Mouse (Mus musculus) liver, embryonic 18 days (tissue): Measurements from ENCODE around the gene Klk14. TPM values are rescaled to one million over a fixed set of nuclear protein-coding genes. Genes with fewer than 3 reads are reported as not detected.

Experiments used
- polyA plus RNA-seq: library from polyadenylated mRNA; depleted of rRNA; stranded (reverse); fragments of >200 nt; gene quantifications from 2 replicates; pipeline ENCODE4 v1.2.3, GENCODE M21; 2012; rRNA removed

The Klk14 gene
- 0.02 TPM in 1 of 2 replicates, not detected in the other for polyA plus RNA-seq

GRCm38 (mm10) chr7:43690118-43690517 is at the start of gene Klk14:
Klk14 (plus strand) TSS chr7:43690418.

GRCm38 (mm10) chr7:43660002-43660401 is 30.2 kb upstream of the Klk14 start, which contains the start of gene Siglece:
Siglece (minus strand) TSS chr7:43660161.

GRCm38 (mm10) chr7:43671809-43672580 is 18.2 kb upstream of the Klk14 start, which contains the start of gene Ctu1:
Ctu1 (plus strand) TSS chr7:43672016.

GRCm38 (mm10) chr7:43712267-43712666 is 22.0 kb downstream of the Klk14 start, which contains the start of gene Klk13:
Klk13 (plus strand) TSS chr7:43712567.

Other genes starting within 250 kb of the Klk14 start
- 0.56 and 1.4 TPM in 2 replicates for gene Cldnd2, start 249.6 kb upstream of the Klk14 start, polyA plus RNA-seq
- 327 and 343 TPM in 2 replicates for gene Etfb, start 246.3 kb upstream of the Klk14 start, polyA plus RNA-seq
- gene Gm45233, start 246.3 kb upstream of the Klk14 start, polyA plus RNA-seq: 0.08 and 0.30 TPM in 2 replicates
- 0.81 and 0.91 TPM in 2 replicates for gene Vsig10l, start 227.3 kb upstream of the Klk14 start, polyA plus RNA-seq
- gene Iglon5, start 200.3 kb upstream of the Klk14 start, polyA plus RNA-seq: 0.01 and 0.03 TPM in 2 replicates
- gene 4931406B18Rik, start 184.5 kb upstream of the Klk14 start, polyA plus RNA-seq: not detected in 2 replicates
- gene Cd33, start 146.0 kb upstream of the Klk14 start, polyA plus RNA-seq: 9.2 and 11.9 TPM in 2 replicates
- gene Zfp658, start 128.2 kb upstream of the Klk14 start, polyA plus RNA-seq: 0.45 and 0.46 TPM in 2 replicates
- 1.0 and 1.1 TPM in 2 replicates for gene Zfp719, start 110.8 kb upstream of the Klk14 start, polyA plus RNA-seq
- gene Zfp819, start 83.2 kb upstream of the Klk14 start, polyA plus RNA-seq: 0.02 TPM in 1 of 2 replicates, not detected in the other
- 0.02 TPM in 1 of 2 replicates, not detected in the other for gene Ceacam18, start 55.7 kb upstream of the Klk14 start, polyA plus RNA-seq
- gene Siglece, start 30.3 kb upstream of the Klk14 start, polyA plus RNA-seq: 5.9 and 8.5 TPM in 2 replicates
- 2.6 and 2.8 TPM in 2 replicates for gene Ctu1, start 18.4 kb upstream of the Klk14 start, polyA plus RNA-seq
- gene Klk13, start 22.1 kb downstream of the Klk14 start, polyA plus RNA-seq: not detected in 2 replicates
- gene Klk12, start 78.5 kb downstream of the Klk14 start, polyA plus RNA-seq: not detected in 2 replicates
- gene Klk11, start 84.2 kb downstream of the Klk14 start, polyA plus RNA-seq: not detected in 2 replicates
- gene Klk10, start 90.6 kb downstream of the Klk14 start, polyA plus RNA-seq: 0.02 and 0.07 TPM in 2 replicates
- gene Klk9, start 101.5 kb downstream of the Klk14 start, polyA plus RNA-seq: not detected in 2 replicates
- gene Klk8, start 107.2 kb downstream of the Klk14 start, polyA plus RNA-seq: 3.3 and 3.8 TPM in 2 replicates
- not detected in 2 replicates for gene Klk7, start 120.9 kb downstream of the Klk14 start, polyA plus RNA-seq
- gene Klk6, start 134.1 kb downstream of the Klk14 start, polyA plus RNA-seq: not detected in 2 replicates
- not detected in 2 replicates for gene Klk5, start 151.6 kb downstream of the Klk14 start, polyA plus RNA-seq
- gene Klk4, start 190.7 kb downstream of the Klk14 start, polyA plus RNA-seq: not detected in 2 replicates
- gene Klk15, start 243.3 kb downstream of the Klk14 start, polyA plus RNA-seq: not detected in 2 replicates